Mouse (Mus musculus) embryonic facial prominence, embryonic 10.5 days (tissue): Measurements from ENCODE around the gene Uqcrq. TPM values are rescaled to one million over a fixed set of nuclear protein-coding genes. Genes with fewer than 3 reads are reported as not detected.

Experiments
- DNase-seq: peaks from one replicate; pipeline ENCODE4 v3.0.0-alpha.2; 2017; ENCODE audit warnings: low spot score
- H3K27ac ChIP-seq: fragments of 300-500 bp; sonication (generic); replicated peaks from 2 replicates; pipeline ENCODE4 v1.5.1; 2016; ENCODE audit warnings: mild to moderate bottlenecking
- H3K27me3 ChIP-seq: fragments of 300-500 bp; sonication (generic); replicated peaks from 2 replicates; pipeline ENCODE4 v1.6.1; 2016; ENCODE audit warnings: low read depth, mild to moderate bottlenecking; ENCODE audit not compliant: poor library complexity, severe bottlenecking
- H3K36me3 ChIP-seq: fragments of 300-500 bp; sonication (generic); replicated peaks from 2 replicates; pipeline ENCODE4 v1.6.1; 2016; ENCODE audit warnings: mild to moderate bottlenecking, moderate library complexity
- H3K4me1 ChIP-seq: fragments of 300-500 bp; sonication (generic); 2 replicates; pipeline ENCODE4 v1.6.1; 2016
- H3K4me3 ChIP-seq: fragments of 300-500 bp; sonication (generic); 2 replicates; pipeline ENCODE4 v1.5.1; 2016; ENCODE audit warnings: mild to moderate bottlenecking, moderate library complexity
- H3K9me3 ChIP-seq: fragments of 300-500 bp; sonication (generic); 2 replicates; pipeline ENCODE4 v1.6.1; 2016; ENCODE audit warnings: mild to moderate bottlenecking
- WGBS: fragments of 180-500 bp; shearing (Covaris S2); methylation state at CpG from one replicate; pipeline ENCODE4 v1.1.7; 2016; 5-methylcytosine and 5-hydroxymethylcytosine counted together
- polyA plus RNA-seq: library from polyadenylated mRNA; unstranded; fragments of >200 nt; fragmentation: Nextera tagmentation; extraction: Ambion mirVana; gene quantifications from 2 replicates; pipeline ENCODE4 v1.2.1, GENCODE M21; 2016

The Uqcrq gene
- polyA plus RNA-seq, 1 experiment from 2014 or later = 525 TPM

- H3K4me3 ChIP-seq = peak overlapping the region; percentile 58
- H3K27ac ChIP-seq = no peak overlapping the region; the same call in 1 of the 2 replicates
- peaks cover 97% of the 10 kb centered on the region for H3K27me3 ChIP-seq
- peaks cover 28% of the 10 kb centered on the region for H3K4me1 ChIP-seq
- H3K9me3 ChIP-seq = no peaks in the 10 kb centered on the region
- WGBS = 6% methylated on average over 55 of the region's 55 CpGs
- no peaks in the 10 kb centered on the region for H3K36me3 ChIP-seq
- peak; percentile 63 for DNase-seq
Measured at GRCm38 (mm10) chr11:53463551-53464424, 33.2 kb upstream of the Uqcrq start.

DNA sequence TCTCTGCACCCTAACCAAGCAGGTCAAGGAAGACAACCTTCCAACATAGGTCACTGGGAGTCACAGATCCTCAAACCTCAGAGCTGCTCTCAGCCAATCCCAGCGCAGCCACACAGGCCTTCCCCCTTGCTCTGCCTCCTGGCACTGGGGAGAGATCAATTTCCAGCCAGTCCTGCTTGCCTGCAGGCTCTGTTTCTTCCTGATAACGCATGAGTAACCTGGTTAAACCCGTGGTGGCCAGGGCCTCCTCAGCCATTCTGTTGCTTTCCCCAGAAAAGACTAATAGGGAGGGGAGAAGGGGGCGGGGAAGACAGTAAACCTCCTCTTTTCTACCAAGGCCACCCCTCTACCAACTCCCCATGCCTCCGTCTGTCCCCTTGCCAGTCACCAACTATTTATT lies 31.1 kb upstream of the Uqcrq start:
- 24% methylated on average over 5 of the region's 5 CpGs for WGBS

DNA sequence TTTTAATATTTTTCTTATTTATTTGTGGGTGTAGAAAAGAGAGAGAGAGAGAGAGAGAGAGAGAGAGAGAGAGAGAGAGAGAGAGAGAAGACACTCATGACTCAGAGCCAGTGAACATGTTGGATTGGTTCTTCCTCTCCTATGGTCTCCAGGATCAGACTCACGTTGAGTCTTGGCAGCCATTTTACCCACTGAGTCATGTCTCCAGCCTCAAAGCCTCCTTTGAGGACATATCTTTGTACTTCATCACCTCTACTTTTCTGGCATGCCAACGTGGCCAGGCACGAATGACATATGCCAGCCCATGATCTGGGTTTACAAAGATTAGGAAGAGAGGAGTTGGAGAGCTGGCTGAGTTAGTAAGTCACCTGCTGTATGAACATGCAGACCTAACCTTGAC lies 29.6 kb upstream of the Uqcrq start:
- Histone ChIP-seq H3K9me3 (no peaks in the 10 kb centered on the region), H3K27ac (no peak overlapping the region), H3K27me3 (peaks cover 96% of the 10 kb centered on the region), H3K4me3 (no peak overlapping the region), H3K4me1 (peaks cover 33% of the 10 kb centered on the region), H3K36me3 (no peaks in the 10 kb centered on the region)
- no peak for DNase-seq
- WGBS = 89% methylated on average over 3 of the region's 3 CpGs

More for the DNA sequence above, 31.1 kb upstream of the Uqcrq start:
- no peak overlapping the region for H3K27ac ChIP-seq
- peaks cover 35% of the 10 kb centered on the region for H3K4me1 ChIP-seq
- no peaks in the 10 kb centered on the region for H3K9me3 ChIP-seq
- H3K27me3 ChIP-seq = peaks cover 98% of the 10 kb centered on the region
- 0 out of 2 replicates have a peak overlapping the region, but pooled peaks have one; percentile 8 for H3K4me3 ChIP-seq
- H3K36me3 ChIP-seq = no peaks in the 10 kb centered on the region
- DNase-seq = no peak

DNA sequence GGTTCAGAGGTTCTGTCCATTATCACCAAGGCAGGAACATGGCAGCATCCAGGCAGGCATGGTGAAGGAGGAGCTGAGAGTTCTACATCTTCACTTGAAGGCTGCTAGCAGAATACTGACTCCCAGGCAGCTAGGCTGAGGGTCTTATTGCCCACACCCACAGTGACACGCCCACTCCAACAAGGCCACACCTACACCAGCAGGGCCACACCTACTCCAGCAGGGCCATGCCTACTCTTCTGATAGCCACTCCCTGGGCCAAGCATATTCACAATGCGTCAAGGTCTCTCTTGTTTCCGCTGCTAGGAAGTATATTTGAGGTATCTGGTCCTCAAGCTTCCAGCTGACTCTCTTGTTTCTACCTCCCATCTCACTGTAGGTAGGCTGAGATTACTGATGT lies 28.4 kb upstream of the Uqcrq start:
- 70% methylated on average over 3 of the region's 3 CpGs for WGBS
- no peak for DNase-seq
- H3K27ac ChIP-seq = no peak overlapping the region
- no peaks in the 10 kb centered on the region for H3K36me3 ChIP-seq
- H3K4me1 ChIP-seq = peaks cover 33% of the 10 kb centered on the region
- no peak overlapping the region for H3K4me3 ChIP-seq
- H3K27me3 ChIP-seq = peaks cover 92% of the 10 kb centered on the region
- no peaks in the 10 kb centered on the region for H3K9me3 ChIP-seq

GRCm38 (mm10) chr11:53457372-53457954 lies 26.8 kb upstream of the Uqcrq start:
- 3% methylated on average over 29 of the region's 29 CpGs for WGBS
- peaks cover 76% of the 10 kb centered on the region for H3K27me3 ChIP-seq
- no peaks in the 10 kb centered on the region for H3K9me3 ChIP-seq
- H3K4me3 ChIP-seq = peak overlapping the region; percentile 68
- no peaks in the 10 kb centered on the region for H3K36me3 ChIP-seq
- peak overlapping the region; percentile 78 for H3K27ac ChIP-seq
- H3K4me1 ChIP-seq = peaks cover 22% of the 10 kb centered on the region
- DNase-seq = no peak

GRCm38 (mm10) chr11:53456474-53457371 lies 26.1 kb upstream of the Uqcrq start, which contains the start of the genes Gm10447 and Shroom1:
Gene Gm10447, minus strand, starts transcription at chr11:53457110.
Gene Shroom1, plus strand, starts transcription at chr11:53457205.
- no peaks in the 10 kb centered on the region for H3K36me3 ChIP-seq
- H3K4me1 ChIP-seq = peaks cover 18% of the 10 kb centered on the region
- peaks cover 69% of the 10 kb centered on the region for H3K27me3 ChIP-seq
- peak within 1 kb of the TSS; percentile 78 for H3K27ac ChIP-seq
- H3K4me3 ChIP-seq = peak within 1 kb of the TSS; percentile 68
- WGBS = 3% methylated on average over 42 of the region's 42 CpGs
- H3K9me3 ChIP-seq = no peaks in the 10 kb centered on the region
- DNase-seq = peak; percentile 85

- H3K4me3 ChIP-seq = no peak overlapping the region
- no peaks in the 10 kb centered on the region for H3K36me3 ChIP-seq
- H3K27me3 ChIP-seq = peaks cover 48% of the 10 kb centered on the region
- DNase-seq = no peak
- peaks cover 15% of the 10 kb centered on the region for H3K4me1 ChIP-seq
- no peaks in the 10 kb centered on the region for H3K9me3 ChIP-seq
- WGBS = 87% methylated on average over 5 of the region's 5 CpGs
- H3K27ac ChIP-seq = no peak overlapping the region
Measured at GRCm38 (mm10) chr11:53453031-53453430, 22.4 kb upstream of the Uqcrq start.

- no peak for DNase-seq
- Histone ChIP-seq H3K27ac (no peak overlapping the region), H3K27me3 (peaks cover 41% of the 10 kb centered on the region), H3K9me3 (no peaks in the 10 kb centered on the region), H3K4me1 (peaks cover 11% of the 10 kb centered on the region), H3K4me3 (no peak overlapping the region), H3K36me3 (no peaks in the 10 kb centered on the region)
- WGBS = 94% methylated on average over 9 of the region's 9 CpGs
Measured at GRCm38 (mm10) chr11:53452396-53452795, 21.8 kb upstream of the Uqcrq start.

DNA sequence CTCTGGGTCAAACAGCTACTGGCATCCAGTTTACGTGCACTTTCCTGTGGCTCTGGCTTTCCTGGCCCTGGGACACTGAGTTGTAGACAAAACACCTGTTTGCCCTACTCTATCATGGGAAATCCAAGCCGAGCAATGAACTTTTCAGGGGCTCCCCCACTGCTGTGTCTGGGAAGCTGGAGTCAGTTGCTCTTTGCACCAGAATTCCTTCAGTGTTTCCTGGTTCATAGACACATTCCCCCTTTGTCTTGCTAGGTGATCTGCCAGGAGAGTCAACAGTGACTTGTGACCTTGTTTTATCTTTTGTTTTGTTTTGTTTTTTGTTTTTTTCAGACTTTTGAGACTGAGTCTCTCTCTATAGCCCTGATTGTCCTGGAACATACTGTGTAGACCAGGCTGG lies 20.7 kb upstream of the Uqcrq start:
- Histone ChIP-seq H3K4me3 (no peak overlapping the region), H3K9me3 (no peaks in the 10 kb centered on the region), H3K4me1 (peaks cover under 1% of the 10 kb centered on the region), H3K36me3 (no peaks in the 10 kb centered on the region), H3K27ac (no peak overlapping the region), H3K27me3 (peaks cover 31% of the 10 kb centered on the region)
- WGBS = 76% methylated on average over 2 of the region's 2 CpGs
- DNase-seq = no peak

- H3K27me3 ChIP-seq = peaks cover 21% of the 10 kb centered on the region
- no peak overlapping the region for H3K27ac ChIP-seq
- no peaks in the 10 kb centered on the region for H3K4me1 ChIP-seq
- H3K36me3 ChIP-seq = no peaks in the 10 kb centered on the region
- no peak overlapping the region for H3K4me3 ChIP-seq
- WGBS = 69% methylated on average over 15 of the region's 15 CpGs
- no peak for DNase-seq
- no peaks in the 10 kb centered on the region for H3K9me3 ChIP-seq
Measured at GRCm38 (mm10) chr11:53450070-53450705, 19.6 kb upstream of the Uqcrq start.

DNA sequence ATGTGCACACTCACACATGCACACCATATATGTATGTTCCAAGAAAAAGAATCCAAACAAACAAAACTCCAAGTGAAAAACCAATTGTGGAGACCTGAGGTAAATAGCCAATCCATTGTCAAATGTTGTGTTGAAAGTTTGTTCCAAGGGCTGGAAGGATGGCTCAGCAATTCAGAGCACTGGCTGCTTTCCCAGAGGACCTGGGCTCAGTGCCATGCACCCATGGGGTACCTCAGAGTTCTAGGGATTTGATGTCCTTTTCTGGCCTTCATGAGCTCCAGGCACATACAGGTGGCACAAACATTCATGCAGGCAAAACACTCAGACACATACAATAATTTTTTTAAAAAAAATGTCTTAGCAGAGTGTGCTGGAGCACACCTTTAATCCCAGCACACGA lies 17.9 kb upstream of the Uqcrq start:
- 90% methylated on average over 1 of the region's 1 CpGs for WGBS

GRCm38 (mm10) chr11:53447996-53448395 lies 17.4 kb upstream of the Uqcrq start:
- no peaks in the 10 kb centered on the region for H3K9me3 ChIP-seq
- no peak overlapping the region for H3K27ac ChIP-seq
- H3K27me3 ChIP-seq = 0 out of 2 replicates have a peak, but pooled peaks cover 13% of the 10 kb centered on the region
- H3K36me3 ChIP-seq = no peaks in the 10 kb centered on the region
- H3K4me3 ChIP-seq = no peak overlapping the region
- no peaks in the 10 kb centered on the region for H3K4me1 ChIP-seq
- no peak for DNase-seq
- 89% methylated on average over 8 of the region's 8 CpGs for WGBS

More for the DNA sequence above, 17.9 kb upstream of the Uqcrq start:
- Histone ChIP-seq H3K36me3 (no peaks in the 10 kb centered on the region), H3K27me3 (0 out of 2 replicates have a peak, but pooled peaks cover 13% of the 10 kb centered on the region), H3K4me3 (no peak overlapping the region), H3K9me3 (no peaks in the 10 kb centered on the region), H3K4me1 (no peaks in the 10 kb centered on the region), H3K27ac (no peak overlapping the region)
- no peak for DNase-seq
